Mouse (Mus musculus) heart, postnatal 0 days (tissue): ENCODE data around the gene Qser1. TPM values are rescaled to one million over a fixed set of nuclear protein-coding genes. Genes with fewer than 3 reads are reported as not detected.
"Not testable (repeated sequence)": the region's sequence is repeated elsewhere in the genome, so short reads cannot be mapped to it uniquely, and the experiment has no call there.

Source experiments
- ATAC-seq: fragments of 200-750 bp; cut with Nextera tagmentation; 2 replicates; pipeline ENCODE4 v1.8.0; 2017; ENCODE audit warnings: low read depth, moderate number of reproducible peaks, moderate library complexity; ENCODE audit not compliant: insufficient read depth
- DNase-seq: peaks from one replicate; pipeline ENCODE4 v3.0.0-alpha.2; 2016; ENCODE audit warnings: low spot score
- H3K27ac ChIP-seq: fragments of 300-500 bp; sonication (generic); 2 replicates; pipeline ENCODE4 v1.5.1; 2014; ENCODE audit warnings: low read depth, mild to moderate bottlenecking
- H3K27me3 ChIP-seq: fragments of 300-500 bp; sonication (generic); 2 replicates; pipeline ENCODE4 v1.6.1; 2014; ENCODE audit warnings: low read length, mixed read lengths; ENCODE audit not compliant: control insufficient read depth, insufficient read depth
- H3K36me3 ChIP-seq: fragments of 300-500 bp; sonication (generic); replicated peaks from 2 replicates; pipeline ENCODE4 v1.6.1; 2014; ENCODE audit warnings: low read length, mixed read lengths; ENCODE audit not compliant: control insufficient read depth, insufficient read depth
- H3K4me1 ChIP-seq: fragments of 300-500 bp; sonication (generic); 2 replicates; pipeline ENCODE4 v1.6.1; 2014; ENCODE audit warnings: antibody characterized with exemption; ENCODE audit not compliant: control insufficient read depth, insufficient read depth
- H3K4me2 ChIP-seq: fragments of 300-500 bp; sonication (generic); 2 replicates; pipeline ENCODE4 v1.6.1; 2014; ENCODE audit warnings: low read depth, mild to moderate bottlenecking, low read length, moderate library complexity
- H3K4me3 ChIP-seq: fragments of 300-500 bp; sonication (generic); 2 replicates; pipeline ENCODE4 v1.5.1; 2014; ENCODE audit warnings: low read depth, low read length
- H3K9ac ChIP-seq: fragments of 300-500 bp; sonication (generic); replicated peaks from 2 replicates; pipeline ENCODE4 v1.6.1; 2014; ENCODE audit warnings: low read depth, low read length, mixed read lengths
- H3K9me3 ChIP-seq: fragments of 300-500 bp; sonication (generic); replicated peaks from 2 replicates; pipeline ENCODE4 v1.6.1; 2016; ENCODE audit warnings: low read length; ENCODE audit not compliant: control insufficient read depth
- CTCF ChIP-seq: IDR thresholded peaks from 2 replicates; pipeline ENCODE4 v1.5.1; 2016; ENCODE audit warnings: antibody characterized with exemption, control low read depth, low read depth
- EP300 ChIP-seq: IDR thresholded peaks from 2 replicates; pipeline ENCODE4 v1.6.1; 2016; ENCODE audit warnings: antibody characterized with exemption, low read depth
- WGBS: fragments of 180-500 bp; shearing (Covaris S2); extraction: QIAGEN DNeasy Blood & Tissue Kit; methylation state at CpG from one replicate; pipeline ENCODE4 v1.1.7; 2014; 5-methylcytosine and 5-hydroxymethylcytosine counted together
- polyA plus RNA-seq: library from polyadenylated mRNA; unstranded; fragments of >200 nt; fragmentation: Nextera tagmentation; extraction: Ambion mirVana; gene quantifications from 2 replicates; pipeline ENCODE4 v1.2.1, GENCODE M21; 2015
- total RNA-seq: library from RNA; depleted of rRNA; stranded (reverse); fragments of >200 nt; gene quantifications from 2 replicates; pipeline ENCODE4 v1.2.3, GENCODE M21; 2014; ENCODE audit warnings: low replicate concordance

Qser1 gene
- total and polyA plus RNA-seq, 2 experiments from 2014 or later: 3.4 to 7.6 TPM

DNA sequence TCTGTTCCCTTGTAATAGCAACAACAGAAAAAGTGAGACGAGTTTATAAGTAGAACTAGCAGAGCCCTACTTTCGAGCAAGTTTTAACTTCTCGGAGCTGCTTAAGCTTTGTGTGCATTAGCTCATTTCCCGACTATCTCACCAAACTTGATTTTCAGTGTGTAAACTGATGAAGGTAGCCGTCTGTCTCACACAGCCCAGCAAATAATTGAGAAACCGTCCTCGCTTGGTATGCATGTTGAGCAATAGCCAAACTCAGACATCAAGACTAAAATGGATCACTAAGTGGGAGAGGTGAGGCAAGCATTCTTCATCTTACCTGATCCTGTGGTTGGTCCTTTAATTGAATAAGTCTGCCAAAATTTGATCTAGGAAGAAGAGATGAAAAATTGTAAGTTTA lies 25.2 kb upstream of the Qser1 start:
- DNase-seq (no peak), ATAC-seq (no peak)
- Histone ChIP-seq H3K4me3 (no peak overlapping the region), H3K9ac (no peak overlapping the region), H3K9me3 (no peaks in the 10 kb centered on the region), H3K27me3 (no peaks in the 10 kb centered on the region), H3K27ac (no peak overlapping the region), H3K36me3 (no peaks in the 10 kb centered on the region), H3K4me2 (no peak overlapping the region), H3K4me1 (no peaks in the 10 kb centered on the region)
- 80% methylated on average over 7 of the region's 7 CpGs for WGBS
- TF ChIP-seq EP300: no peak
- no peak for TF ChIP-seq CTCF

- Histone ChIP-seq H3K4me3 (no peak overlapping the region), H3K9me3 (no peaks in the 10 kb centered on the region)
- no peak for ATAC-seq
These were observed 24.4 kb upstream of the Qser1 start for GRCm38 (mm10) chr2:104840974-104841373.

GRCm38 (mm10) chr2:104832486-104832885 lies 15.9 kb upstream of the Qser1 start:
- WGBS: 74% methylated on average over 2 of the region's 2 CpGs
- no peak for DNase-seq

More at GRCm38 (mm10) chr2:104840974-104841373, 24.4 kb upstream of the Qser1 start:
- Histone ChIP-seq H3K27ac (no peak overlapping the region), H3K4me1 (no peaks in the 10 kb centered on the region), H3K27me3 (no peaks in the 10 kb centered on the region), H3K9ac (no peak overlapping the region), H3K4me2 (no peak overlapping the region), H3K36me3 (no peaks in the 10 kb centered on the region)
- TF ChIP-seq EP300 (no peak), CTCF (no peak)
- DNase-seq: no peak

DNA sequence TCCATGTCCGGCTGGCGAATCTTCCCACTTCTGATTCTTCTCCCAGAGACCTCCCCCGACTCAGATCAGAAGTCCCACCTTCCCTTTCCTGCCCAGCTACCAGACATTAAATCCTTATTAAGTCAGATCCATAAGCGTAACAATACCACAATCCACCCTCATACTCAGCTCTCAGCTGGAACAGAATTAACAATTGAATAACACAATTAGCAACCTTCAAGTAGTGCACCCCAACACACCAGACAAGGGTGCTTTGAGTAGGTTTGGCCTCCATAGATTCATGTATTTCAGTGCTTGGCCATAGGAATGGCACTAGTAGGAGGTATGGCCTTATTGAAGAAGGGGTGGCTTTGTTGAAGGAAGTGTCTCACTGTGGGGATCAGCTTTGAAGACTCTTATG lies 9.6 kb upstream of the Qser1 start:
- 86% methylated on average over 4 of the region's 4 CpGs for WGBS
- no peak for DNase-seq

More at GRCm38 (mm10) chr2:104832486-104832885, 15.9 kb upstream of the Qser1 start:
- no peaks in the 10 kb centered on the region for H3K4me1 ChIP-seq
- ATAC-seq: no peak
- H3K27me3 ChIP-seq: no peaks in the 10 kb centered on the region
- H3K36me3 ChIP-seq: no peaks in the 10 kb centered on the region
- TF ChIP-seq EP300 (no peak), CTCF (no peak)
- no peak overlapping the region for H3K4me2 ChIP-seq
- no peak overlapping the region for H3K9ac ChIP-seq
- H3K9me3 ChIP-seq: no peaks in the 10 kb centered on the region
- no peak overlapping the region for H3K27ac ChIP-seq
- no peak overlapping the region for H3K4me3 ChIP-seq

GRCm38 (mm10) chr2:104818763-104819162 lies 2.2 kb upstream of the Qser1 start:
- not testable (repeated sequence) for H3K9ac ChIP-seq, H3K27ac ChIP-seq, H3K4me2 ChIP-seq, H3K27me3 ChIP-seq, DNase-seq, H3K36me3 ChIP-seq, ATAC-seq, H3K4me3 ChIP-seq, H3K9me3 ChIP-seq
- H3K4me1 ChIP-seq: peaks cover 12% of the 10 kb centered on the region; the same call in 1 of the 2 replicates
- WGBS: 88% methylated on average over 3 of the region's 3 CpGs

More for the DNA sequence above, 9.6 kb upstream of the Qser1 start:
- Histone ChIP-seq H3K27me3 (no peaks in the 10 kb centered on the region), H3K9ac (no peak overlapping the region), H3K4me3 (no peak overlapping the region), H3K36me3 (no peaks in the 10 kb centered on the region), H3K9me3 (no peaks in the 10 kb centered on the region), H3K27ac (no peak overlapping the region), H3K4me2 (no peak overlapping the region), H3K4me1 (no peaks in the 10 kb centered on the region)
- no peak for ATAC-seq
- no peak for TF ChIP-seq EP300
- TF ChIP-seq CTCF: no peak

- under 1% methylated on average over 15 of the region's 15 CpGs for WGBS
- no peak for ATAC-seq
- Histone ChIP-seq H3K4me3 (peak overlapping the region; percentile 97), H3K9ac (peak overlapping the region; percentile 99), H3K36me3 (no peaks in the 10 kb centered on the region), H3K27ac (peak overlapping the region; percentile 98), H3K4me2 (peak overlapping the region; percentile 86), H3K27me3 (no peaks in the 10 kb centered on the region), H3K9me3 (no peaks in the 10 kb centered on the region), H3K4me1 (peaks cover 17% of the 10 kb centered on the region)
- DNase-seq: no peak
- TF ChIP-seq CTCF (no peak), EP300 (no peak)
These were observed 1.2 kb upstream of the Qser1 start for GRCm38 (mm10) chr2:104817555-104818330.
